Mouse (Mus musculus): ENCODE results near the gene Cryz.

DNA sequence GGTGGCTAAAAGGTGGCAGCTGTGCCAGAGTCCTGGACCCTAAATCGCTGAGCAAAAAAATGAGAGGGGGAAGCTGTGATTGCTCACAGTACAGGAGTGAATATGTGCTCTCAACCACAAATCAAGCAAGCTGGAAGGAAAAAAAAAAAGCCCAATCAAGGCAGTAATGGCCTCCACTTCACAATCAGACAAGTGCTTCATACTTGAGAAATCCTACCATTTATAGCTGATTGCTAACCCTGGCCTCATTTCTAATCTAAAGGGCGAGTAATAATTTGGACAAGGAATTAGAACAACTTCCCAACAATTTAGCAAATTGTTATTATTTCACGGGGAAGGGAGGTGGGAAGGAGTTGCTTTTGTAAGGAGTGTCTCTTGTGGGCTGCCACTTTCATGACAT, 31.1 kb upstream of the Cryz start:
- TF ChIP-seq CHD2 (IDR thresholded peaks at IDR 0.05; ENCODE audit: low read length) (no peak), ZMIZ1 (IDR thresholded peaks at IDR 0.05; ENCODE audit: low read depth, low read length) (no peak)

All from MEL (cell line).